Mouse (Mus musculus) hindbrain, embryonic 16.5 days (tissue): ENCODE results near the gene Camk2n1. TPM values are rescaled to one million over a fixed set of nuclear protein-coding genes. Genes with fewer than 3 reads are reported as not detected.

ENCODE experiments used
- ATAC-seq: fragments of 200-750 bp; cut with Nextera tagmentation; 2 replicates; pipeline ENCODE4 v1.8.0; 2017; ENCODE audit warnings: moderate TSS enrichment, moderate library complexity
- H3K27ac ChIP-seq: fragments of 300-500 bp; sonication (generic); 2 replicates; pipeline ENCODE4 v1.5.1; 2014; ENCODE audit warnings: low read depth, mild to moderate bottlenecking, control low read depth, low read length, moderate library complexity
- H3K27me3 ChIP-seq: fragments of 300-500 bp; sonication (generic); replicated peaks from 2 replicates; pipeline ENCODE4 v1.6.1; 2014; ENCODE audit warnings: low read length; ENCODE audit not compliant: control insufficient read depth, insufficient read depth
- H3K36me3 ChIP-seq: fragments of 300-500 bp; sonication (generic); 2 replicates; pipeline ENCODE4 v1.6.1; 2014; ENCODE audit warnings: mild to moderate bottlenecking, low read length, moderate library complexity, mixed read lengths; ENCODE audit not compliant: control insufficient read depth, insufficient read depth
- H3K4me1 ChIP-seq: fragments of 300-500 bp; sonication (generic); 2 replicates; pipeline ENCODE4 v1.6.1; 2014; ENCODE audit warnings: low read depth, low read length; ENCODE audit not compliant: control insufficient read depth, insufficient read depth
- H3K4me2 ChIP-seq: fragments of 300-500 bp; sonication (generic); 2 replicates; pipeline ENCODE4 v1.6.1; 2014; ENCODE audit warnings: mild to moderate bottlenecking, low read length, control low read depth, moderate library complexity
- H3K4me3 ChIP-seq: fragments of 300-500 bp; sonication (generic); 2 replicates; pipeline ENCODE4 v1.5.1; 2014; ENCODE audit warnings: mild to moderate bottlenecking, low read length, control low read depth, moderate library complexity
- H3K9ac ChIP-seq: fragments of 300-500 bp; sonication (generic); 2 replicates; pipeline ENCODE4 v1.6.1; 2014; ENCODE audit warnings: low read depth, mild to moderate bottlenecking, control low read depth, low read length, moderate library complexity
- H3K9me3 ChIP-seq: fragments of 300-500 bp; sonication (generic); 2 replicates; pipeline ENCODE4 v1.6.1; 2014; ENCODE audit warnings: mild to moderate bottlenecking, low read length, moderate library complexity; ENCODE audit not compliant: control insufficient read depth
- WGBS: fragments of 180-500 bp; shearing (Covaris S2); extraction: QIAGEN DNeasy Blood & Tissue Kit; methylation state at CpG from one replicate; pipeline ENCODE4 v1.1.7; 2014; 5-methylcytosine and 5-hydroxymethylcytosine counted together
- polyA plus RNA-seq: library from polyadenylated mRNA; unstranded; fragments of >200 nt; fragmentation: Nextera tagmentation; extraction: Ambion mirVana; gene quantifications from 2 replicates; pipeline ENCODE4 v1.2.1, GENCODE M21; 2015

Gene Camk2n1
- polyA plus RNA-seq, 1 experiment from 2014 or later: 16.7 TPM

DNA sequence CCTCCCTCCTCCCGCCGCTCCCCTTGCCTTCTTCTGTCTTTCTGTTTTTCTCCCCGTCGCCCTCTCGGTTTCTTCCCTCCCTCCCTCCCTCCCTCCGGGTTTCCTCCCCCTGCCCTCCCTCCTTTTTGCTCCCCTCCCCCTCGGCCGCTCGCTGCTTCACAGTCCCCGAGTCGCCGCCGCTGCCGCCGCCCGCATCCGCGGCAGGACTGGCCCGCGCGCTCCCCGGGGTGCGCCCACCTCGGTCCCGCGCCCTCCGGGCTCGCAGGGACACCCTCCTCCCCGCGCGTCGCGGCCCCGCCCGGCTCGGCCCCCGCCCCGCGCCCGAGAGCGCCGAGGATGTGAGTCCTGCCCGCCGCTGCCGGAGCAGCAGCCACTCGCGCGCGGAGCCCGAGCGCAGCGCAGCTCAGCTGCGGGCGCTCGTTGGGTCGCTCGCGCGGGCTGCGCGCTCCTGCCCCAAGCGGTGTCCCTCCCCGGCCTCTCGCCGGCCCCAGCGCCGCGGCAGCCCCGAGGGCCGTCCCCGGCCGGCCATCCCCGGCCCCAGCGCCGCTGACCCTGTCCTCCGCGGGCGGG lies 542 bp downstream of the Camk2n1 start:
- peak overlapping the region; percentile 96 for H3K27ac ChIP-seq
- peaks cover 39% of the 10 kb centered on the region for H3K4me1 ChIP-seq
- no peaks in the 10 kb centered on the region for H3K36me3 ChIP-seq
- ATAC-seq: peak; percentile 55
- H3K27me3 ChIP-seq: no peaks in the 10 kb centered on the region
- peak overlapping the region; percentile 98 for H3K4me3 ChIP-seq
- WGBS: 1% methylated on average over 73 of the region's 78 CpGs
- H3K4me2 ChIP-seq: peak overlapping the region; percentile 92
- H3K9ac ChIP-seq: peak overlapping the region; percentile 97
- no peaks in the 10 kb centered on the region for H3K9me3 ChIP-seq

DNA sequence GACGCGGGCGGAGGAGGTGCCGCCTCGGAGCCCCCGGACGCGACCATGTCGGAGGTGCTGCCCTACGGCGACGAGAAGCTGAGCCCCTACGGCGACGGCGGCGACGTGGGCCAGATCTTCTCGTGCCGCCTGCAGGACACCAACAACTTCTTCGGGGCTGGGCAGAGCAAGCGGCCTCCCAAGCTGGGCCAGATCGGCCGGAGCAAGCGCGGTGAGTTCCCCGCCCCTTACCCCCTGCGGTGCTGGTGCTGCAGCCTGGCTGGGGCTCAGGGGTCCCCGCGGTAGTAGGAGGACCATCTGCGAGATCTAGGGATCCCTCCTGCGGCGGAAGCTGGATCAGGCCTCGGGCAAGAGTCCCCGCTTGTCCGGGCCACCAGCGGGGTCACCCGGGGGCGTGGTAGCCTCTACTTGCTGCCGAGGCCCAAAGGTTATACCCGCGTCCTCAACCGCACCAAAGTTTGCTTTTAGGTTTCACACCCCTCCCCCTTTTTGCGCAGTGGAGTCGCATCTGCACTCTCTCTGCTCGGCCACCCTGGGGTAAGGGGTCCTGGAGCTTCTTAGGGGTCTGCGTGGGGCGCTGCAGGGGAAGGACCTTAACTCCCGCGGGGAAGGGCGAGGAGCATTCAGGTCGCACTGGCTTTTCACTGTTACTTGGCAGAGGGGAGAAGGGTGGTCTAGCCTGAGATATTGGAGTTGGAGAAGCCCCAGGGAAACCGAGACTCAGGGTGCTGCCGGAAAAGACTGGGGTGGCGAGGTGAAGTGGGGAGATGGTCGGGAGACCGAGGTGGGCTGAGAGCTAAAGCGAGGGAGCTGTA lies 1.2 kb downstream of the Camk2n1 start:
- H3K36me3 ChIP-seq: no peaks in the 10 kb centered on the region
- peak overlapping the region; percentile 96 for H3K27ac ChIP-seq
- peak overlapping the region; percentile 98 for H3K4me3 ChIP-seq
- under 1% methylated on average over 48 of the region's 58 CpGs for WGBS
- no peaks in the 10 kb centered on the region for H3K27me3 ChIP-seq
- ATAC-seq: peak; percentile 45; the same call in 1 of the 2 replicates
- no peaks in the 10 kb centered on the region for H3K9me3 ChIP-seq
- peak overlapping the region; percentile 92 for H3K4me2 ChIP-seq
- peaks cover 42% of the 10 kb centered on the region for H3K4me1 ChIP-seq
- H3K9ac ChIP-seq: peak overlapping the region; percentile 97

DNA sequence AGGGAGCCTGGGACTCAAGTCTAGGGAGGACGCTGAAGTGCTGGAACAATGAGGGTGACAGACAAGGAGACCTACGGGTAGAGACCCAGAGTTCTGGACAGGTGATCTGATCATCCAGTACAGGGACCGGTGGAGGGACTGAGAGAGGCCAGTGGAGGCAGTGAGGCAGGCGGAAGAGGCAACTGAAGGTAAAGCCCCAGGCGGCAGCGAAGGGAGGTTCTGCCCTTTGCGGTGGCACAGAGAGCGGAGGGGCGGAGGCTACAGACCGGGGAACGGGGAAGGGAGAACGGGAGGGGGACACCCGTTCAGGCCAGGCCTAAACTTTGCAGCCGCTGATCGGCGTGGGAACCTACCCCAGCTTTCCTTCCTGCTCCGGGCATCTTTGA lies 1.8 kb downstream of the Camk2n1 start:
- Histone ChIP-seq H3K4me1 (peaks cover 42% of the 10 kb centered on the region), H3K9ac (peak overlapping the region; percentile 97), H3K4me2 (peak overlapping the region; percentile 92), H3K27me3 (no peaks in the 10 kb centered on the region), H3K36me3 (no peaks in the 10 kb centered on the region), H3K4me3 (peak overlapping the region; percentile 98), H3K27ac (peak overlapping the region; percentile 96), H3K9me3 (no peaks in the 10 kb centered on the region)
- no peak for ATAC-seq
- 3% methylated on average over 17 of the region's 17 CpGs for WGBS

GRCm38 (mm10) chr4:138456536-138456935 lies 2.4 kb downstream of the Camk2n1 start:
- peak overlapping the region; percentile 96 for H3K27ac ChIP-seq
- no peaks in the 10 kb centered on the region for H3K9me3 ChIP-seq
- no peaks in the 10 kb centered on the region for H3K27me3 ChIP-seq
- no peak for ATAC-seq
- H3K4me3 ChIP-seq: peak overlapping the region; percentile 98
- H3K4me2 ChIP-seq: peak overlapping the region; percentile 92
- WGBS: 6% methylated on average over 8 of the region's 8 CpGs
- H3K36me3 ChIP-seq: no peaks in the 10 kb centered on the region
- H3K9ac ChIP-seq: peak overlapping the region; percentile 97
- H3K4me1 ChIP-seq: peaks cover 44% of the 10 kb centered on the region

- 28% methylated on average over 4 of the region's 4 CpGs for WGBS
- H3K27ac ChIP-seq: no peak overlapping the region
- H3K9ac ChIP-seq: 0 out of 2 replicates have a peak overlapping the region, but pooled peaks have one; percentile 10
- H3K9me3 ChIP-seq: no peaks in the 10 kb centered on the region
- peak overlapping the region; percentile 98 for H3K4me3 ChIP-seq
- ATAC-seq: no peak
- H3K4me2 ChIP-seq: peak overlapping the region; percentile 92
- no peaks in the 10 kb centered on the region for H3K36me3 ChIP-seq
- H3K27me3 ChIP-seq: no peaks in the 10 kb centered on the region
- peaks cover 44% of the 10 kb centered on the region for H3K4me1 ChIP-seq
These were observed 3.0 kb downstream of the Camk2n1 start for GRCm38 (mm10) chr4:138457091-138457490.

DNA sequence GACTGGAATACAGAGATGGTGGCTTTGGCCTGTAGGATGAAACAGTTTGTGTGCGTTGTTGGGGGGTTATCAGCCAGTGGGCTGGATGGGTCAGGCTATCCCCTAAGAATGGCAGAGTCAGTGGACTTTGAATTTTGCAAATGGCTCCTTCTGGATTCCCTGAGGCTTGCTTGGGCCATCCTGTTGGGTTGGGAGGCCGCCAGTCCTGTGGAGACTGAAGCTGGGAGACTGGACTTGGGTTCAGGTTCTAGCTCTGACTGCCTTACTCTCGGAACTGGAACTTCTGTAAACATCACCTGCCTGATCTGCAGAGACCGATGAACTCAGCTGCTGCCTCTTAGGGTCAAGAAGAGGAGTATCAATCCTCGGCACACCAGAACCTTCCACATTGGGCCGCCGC lies 4.1 kb downstream of the Camk2n1 start:
- Histone ChIP-seq H3K27ac (no peak overlapping the region), H3K4me1 (peaks cover 49% of the 10 kb centered on the region), H3K36me3 (no peaks in the 10 kb centered on the region), H3K4me2 (peak overlapping the region; percentile 92), H3K9ac (no peak overlapping the region), H3K27me3 (no peaks in the 10 kb centered on the region), H3K4me3 (no peak overlapping the region; the same call in 1 of the 2 replicates), H3K9me3 (no peaks in the 10 kb centered on the region)
- 73% methylated on average over 7 of the region's 7 CpGs for WGBS
- ATAC-seq: no peak

DNA sequence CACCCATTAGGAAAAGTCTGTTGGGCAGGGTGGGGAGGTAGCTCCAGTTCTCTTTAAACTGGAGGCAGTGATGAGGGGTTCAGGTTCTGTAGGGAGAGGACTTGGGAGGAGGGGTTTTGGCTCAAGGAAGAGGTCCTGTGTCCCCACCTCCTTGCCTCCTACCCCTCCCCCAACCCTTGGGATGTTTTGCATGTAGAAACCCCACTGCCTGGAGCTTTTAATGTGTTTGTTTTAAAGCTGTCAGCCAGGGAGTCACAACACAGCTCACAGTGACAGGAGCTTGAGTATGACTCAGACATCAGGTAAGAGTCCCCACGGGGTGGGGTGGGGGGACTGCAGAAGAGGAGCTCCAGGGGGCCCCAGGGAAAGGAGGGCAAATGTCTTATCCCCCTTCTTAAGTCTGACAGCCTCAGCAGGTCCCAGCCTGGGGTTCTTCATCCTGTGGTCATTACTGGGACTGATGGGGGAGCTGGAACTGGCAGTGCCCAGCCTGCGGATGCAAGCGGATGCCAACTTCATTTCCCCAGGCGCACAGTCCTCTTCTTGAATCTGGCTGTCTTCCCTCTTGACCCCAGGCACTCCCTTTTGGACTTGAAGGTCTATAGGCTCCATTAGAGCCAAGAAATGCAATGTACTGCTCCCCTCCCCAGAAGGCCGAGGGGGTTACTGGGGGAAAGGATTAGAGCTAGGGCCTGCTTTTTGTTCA lies 4.8 kb downstream of the Camk2n1 start:
- H3K27me3 ChIP-seq: no peaks in the 10 kb centered on the region
- no peak overlapping the region for H3K4me3 ChIP-seq
- peak overlapping the region; percentile 92; the same call in 1 of the 2 replicates for H3K4me2 ChIP-seq
- no peak overlapping the region for H3K9ac ChIP-seq
- 55% methylated on average over 5 of the region's 5 CpGs for WGBS
- H3K27ac ChIP-seq: no peak overlapping the region
- H3K36me3 ChIP-seq: no peaks in the 10 kb centered on the region
- peaks cover 50% of the 10 kb centered on the region for H3K4me1 ChIP-seq
- H3K9me3 ChIP-seq: no peaks in the 10 kb centered on the region
- ATAC-seq: no peak

- Histone ChIP-seq H3K9me3 (no peaks in the 10 kb centered on the region), H3K9ac (no peak overlapping the region), H3K36me3 (no peaks in the 10 kb centered on the region), H3K4me2 (no peak overlapping the region), H3K4me3 (no peak overlapping the region), H3K27ac (no peak overlapping the region), H3K4me1 (peaks cover 59% of the 10 kb centered on the region), H3K27me3 (no peaks in the 10 kb centered on the region)
- 67% methylated on average over 6 of the region's 6 CpGs for WGBS
- ATAC-seq: no peak
These were observed 5.7 kb downstream of the Camk2n1 start for GRCm38 (mm10) chr4:138459775-138460174.

DNA sequence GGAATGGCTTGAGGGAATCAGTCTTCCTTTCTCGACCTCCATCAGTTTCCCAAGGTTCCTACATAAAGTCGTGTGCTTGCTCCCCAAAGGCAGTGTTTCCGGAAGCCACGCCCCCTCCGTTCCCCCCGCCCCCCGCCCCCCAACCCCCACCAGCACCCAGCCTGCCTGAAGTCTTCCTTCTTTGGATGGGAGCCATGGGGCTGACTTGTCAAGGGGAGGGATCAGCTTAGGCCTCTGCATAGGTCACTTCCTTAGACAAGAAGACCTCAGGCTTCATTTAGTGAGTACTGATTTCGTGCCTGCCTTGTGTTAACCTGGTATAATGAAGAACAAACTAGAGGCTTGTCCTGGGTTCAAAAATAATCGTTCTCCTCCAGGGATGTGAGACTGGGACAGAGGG lies 6.8 kb downstream of the Camk2n1 start:
- 21% methylated on average over 9 of the region's 9 CpGs for WGBS
- H3K27me3 ChIP-seq: no peaks in the 10 kb centered on the region
- H3K9me3 ChIP-seq: no peaks in the 10 kb centered on the region
- no peak overlapping the region for H3K4me2 ChIP-seq
- H3K27ac ChIP-seq: no peak overlapping the region
- H3K9ac ChIP-seq: no peak overlapping the region
- no peaks in the 10 kb centered on the region for H3K36me3 ChIP-seq
- H3K4me1 ChIP-seq: peaks cover 69% of the 10 kb centered on the region
- H3K4me3 ChIP-seq: no peak overlapping the region
- no peak for ATAC-seq
